Mouse (Mus musculus): Measurements from ENCODE around the gene Shank1. TPM values are rescaled to one million over a fixed set of nuclear protein-coding genes. Genes with fewer than 3 reads are reported as not detected.

Shank1 gene
- polyA plus RNA-seq, 1 experiment from 2014 or later: 0.69 TPM

DNA sequence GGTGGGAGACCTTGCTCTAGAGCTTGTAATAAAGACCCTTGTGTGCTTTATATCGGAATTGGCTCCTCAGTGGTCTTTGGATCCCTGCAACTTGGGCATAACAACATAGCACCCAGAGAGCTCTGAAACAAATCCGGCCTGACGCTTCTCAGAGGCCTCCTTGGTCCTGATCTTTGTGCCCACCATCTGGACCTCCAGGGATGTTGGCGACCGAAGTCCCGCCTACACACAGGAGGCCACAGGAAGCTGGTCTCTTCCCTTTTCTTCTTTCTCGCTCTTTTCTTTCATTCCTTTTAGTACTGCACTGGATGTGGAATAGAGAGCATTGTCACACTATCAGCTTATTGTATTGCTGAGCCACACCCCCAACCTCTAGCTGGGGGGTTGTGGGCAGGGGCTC is 36.6 kb upstream of the Shank1 start:
- H3K9ac ChIP-seq (ENCODE audit: low read depth, low read length): no peak overlapping the region
- peaks cover 13% of the 10 kb centered on the region for H3K27me3 ChIP-seq (replicated peaks; ENCODE audit: control insufficient read depth, insufficient read depth, low read length)
- H3K4me3 ChIP-seq (ENCODE audit: low read depth, low read length): no peak overlapping the region
- no peak for ATAC-seq (replicated peaks; ENCODE audit: low FRiP score)
- no peaks in the 10 kb centered on the region for H3K4me1 ChIP-seq (replicated peaks; ENCODE audit: control insufficient read depth, insufficient read depth, low read length)
- H3K9me3 ChIP-seq (ENCODE audit: control insufficient read depth, low read length): 0 out of 2 replicates have a peak, but pooled peaks cover 4% of the 10 kb centered on the region
- H3K4me2 ChIP-seq: no peak overlapping the region
- WGBS: 65% methylated on average over 7 of the region's 7 CpGs
- no peak overlapping the region for H3K27ac ChIP-seq (ENCODE audit: low read depth, low read length)
- H3K36me3 ChIP-seq (ENCODE audit: control insufficient read depth, insufficient read depth, low read length): no peaks in the 10 kb centered on the region
- no peak for DNase-seq (ENCODE audit: low spot score)

GRCm38 (mm10) chr7:44274096-44274495 is 36.0 kb upstream of the Shank1 start:
- no peaks in the 10 kb centered on the region for H3K36me3 ChIP-seq (ENCODE audit: control insufficient read depth, insufficient read depth, low read length)
- DNase-seq (ENCODE audit: low spot score) (no peak), ATAC-seq (replicated peaks; ENCODE audit: low FRiP score) (no peak)
- H3K4me3 ChIP-seq (ENCODE audit: low read depth, low read length): no peak overlapping the region
- 0 out of 2 replicates have a peak, but pooled peaks cover 4% of the 10 kb centered on the region for H3K9me3 ChIP-seq (ENCODE audit: control insufficient read depth, low read length)
- H3K4me2 ChIP-seq: no peak overlapping the region
- no peak overlapping the region for H3K9ac ChIP-seq (ENCODE audit: low read depth, low read length)
- H3K4me1 ChIP-seq (replicated peaks; ENCODE audit: control insufficient read depth, insufficient read depth, low read length): no peaks in the 10 kb centered on the region
- H3K27me3 ChIP-seq (replicated peaks; ENCODE audit: control insufficient read depth, insufficient read depth, low read length): peaks cover 12% of the 10 kb centered on the region
- no peak overlapping the region for H3K27ac ChIP-seq (ENCODE audit: low read depth, low read length)
- WGBS: 37% methylated on average over 11 of the region's 11 CpGs

GRCm38 (mm10) chr7:44275546-44275945 is 34.5 kb upstream of the Shank1 start:
- WGBS: 65% methylated on average over 3 of the region's 3 CpGs
- no peak for ATAC-seq (replicated peaks; ENCODE audit: low FRiP score)

GRCm38 (mm10) chr7:44276461-44277249 is 33.4 kb upstream of the Shank1 start:
- WGBS: 64% methylated on average over 10 of the region's 10 CpGs
- Histone ChIP-seq H3K4me3 (ENCODE audit: low read depth, low read length) (no peak overlapping the region), H3K27me3 (replicated peaks; ENCODE audit: control insufficient read depth, insufficient read depth, low read length) (peaks cover 12% of the 10 kb centered on the region), H3K36me3 (ENCODE audit: control insufficient read depth, insufficient read depth, low read length) (no peaks in the 10 kb centered on the region), H3K4me2 (no peak overlapping the region), H3K27ac (ENCODE audit: low read depth, low read length) (no peak overlapping the region), H3K9ac (ENCODE audit: low read depth, low read length) (no peak overlapping the region), H3K4me1 (replicated peaks; ENCODE audit: control insufficient read depth, insufficient read depth, low read length) (no peaks in the 10 kb centered on the region), H3K9me3 (ENCODE audit: control insufficient read depth, low read length) (0 out of 2 replicates have a peak, but pooled peaks cover 4% of the 10 kb centered on the region)
- DNase-seq (ENCODE audit: low spot score) (no peak), ATAC-seq (replicated peaks; ENCODE audit: low FRiP score) (no peak)

More at GRCm38 (mm10) chr7:44275546-44275945, 34.5 kb upstream of the Shank1 start:
- Histone ChIP-seq H3K36me3 (ENCODE audit: control insufficient read depth, insufficient read depth, low read length) (no peaks in the 10 kb centered on the region), H3K4me2 (no peak overlapping the region), H3K4me3 (ENCODE audit: low read depth, low read length) (no peak overlapping the region), H3K4me1 (replicated peaks; ENCODE audit: control insufficient read depth, insufficient read depth, low read length) (no peaks in the 10 kb centered on the region), H3K27me3 (replicated peaks; ENCODE audit: control insufficient read depth, insufficient read depth, low read length) (peaks cover 12% of the 10 kb centered on the region), H3K9ac (ENCODE audit: low read depth, low read length) (no peak overlapping the region), H3K9me3 (ENCODE audit: control insufficient read depth, low read length) (0 out of 2 replicates have a peak, but pooled peaks cover 4% of the 10 kb centered on the region), H3K27ac (ENCODE audit: low read depth, low read length) (no peak overlapping the region)
- DNase-seq (ENCODE audit: low spot score): no peak

- Histone ChIP-seq H3K4me2 (no peak overlapping the region), H3K4me3 (ENCODE audit: low read depth, low read length) (no peak overlapping the region), H3K4me1 (replicated peaks; ENCODE audit: control insufficient read depth, insufficient read depth, low read length) (no peaks in the 10 kb centered on the region), H3K27me3 (replicated peaks; ENCODE audit: control insufficient read depth, insufficient read depth, low read length) (peaks cover 12% of the 10 kb centered on the region), H3K9me3 (ENCODE audit: control insufficient read depth, low read length) (0 out of 2 replicates have a peak, but pooled peaks cover 4% of the 10 kb centered on the region), H3K36me3 (ENCODE audit: control insufficient read depth, insufficient read depth, low read length) (no peaks in the 10 kb centered on the region), H3K27ac (ENCODE audit: low read depth, low read length) (no peak overlapping the region), H3K9ac (ENCODE audit: low read depth, low read length) (no peak overlapping the region)
- DNase-seq (ENCODE audit: low spot score) (no peak), ATAC-seq (replicated peaks; ENCODE audit: low FRiP score) (no peak)
- 46% methylated on average over 2 of the region's 2 CpGs for WGBS
Measured at GRCm38 (mm10) chr7:44277250-44277622, 32.8 kb upstream of the Shank1 start.

- 43% methylated on average over 1 of the region's 1 CpGs for WGBS
- Histone ChIP-seq H3K9me3 (ENCODE audit: control insufficient read depth, low read length) (0 out of 2 replicates have a peak, but pooled peaks cover 4% of the 10 kb centered on the region), H3K4me1 (replicated peaks; ENCODE audit: control insufficient read depth, insufficient read depth, low read length) (no peaks in the 10 kb centered on the region), H3K4me2 (no peak overlapping the region), H3K27ac (ENCODE audit: low read depth, low read length) (no peak overlapping the region), H3K4me3 (ENCODE audit: low read depth, low read length) (no peak overlapping the region), H3K36me3 (ENCODE audit: control insufficient read depth, insufficient read depth, low read length) (no peaks in the 10 kb centered on the region), H3K9ac (ENCODE audit: low read depth, low read length) (no peak overlapping the region), H3K27me3 (replicated peaks; ENCODE audit: control insufficient read depth, insufficient read depth, low read length) (no peaks in the 10 kb centered on the region; the same call in 1 of the 2 replicates)
- DNase-seq (ENCODE audit: low spot score) (no peak), ATAC-seq (replicated peaks; ENCODE audit: low FRiP score) (no peak)
Measured at GRCm38 (mm10) chr7:44280959-44281358, 29.1 kb upstream of the Shank1 start.

DNA sequence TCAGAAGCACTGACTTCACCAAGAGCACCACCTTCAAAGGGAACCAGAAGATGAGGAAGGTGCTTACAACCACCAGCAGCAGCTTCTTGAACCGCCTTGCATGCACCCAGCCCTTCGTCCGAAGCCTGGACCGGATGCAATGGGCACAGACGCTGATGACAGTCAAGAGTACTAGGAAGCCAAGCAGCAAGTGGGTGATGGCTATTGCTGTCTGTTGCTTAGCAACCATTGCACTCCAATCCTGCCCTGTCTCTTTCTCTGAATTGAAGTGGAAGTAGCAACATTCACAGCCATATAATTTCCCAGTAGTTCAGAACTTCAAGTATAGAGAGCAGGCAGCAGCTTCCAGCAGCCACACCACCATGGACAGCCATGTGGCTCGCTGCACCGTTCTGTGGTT is 28.5 kb upstream of the Shank1 start:
- no peak overlapping the region for H3K4me3 ChIP-seq (ENCODE audit: low read depth, low read length)
- H3K27ac ChIP-seq (ENCODE audit: low read depth, low read length): no peak overlapping the region
- WGBS: 82% methylated on average over 7 of the region's 7 CpGs
- 0 out of 2 replicates have a peak, but pooled peaks cover 4% of the 10 kb centered on the region for H3K9me3 ChIP-seq (ENCODE audit: control insufficient read depth, low read length)
- H3K4me1 ChIP-seq (replicated peaks; ENCODE audit: control insufficient read depth, insufficient read depth, low read length): no peaks in the 10 kb centered on the region
- H3K36me3 ChIP-seq (ENCODE audit: control insufficient read depth, insufficient read depth, low read length): no peaks in the 10 kb centered on the region
- H3K4me2 ChIP-seq: no peak overlapping the region
- ATAC-seq (replicated peaks; ENCODE audit: low FRiP score) (no peak), DNase-seq (ENCODE audit: low spot score) (no peak)
- no peak overlapping the region for H3K9ac ChIP-seq (ENCODE audit: low read depth, low read length)
- H3K27me3 ChIP-seq (replicated peaks; ENCODE audit: control insufficient read depth, insufficient read depth, low read length): no peaks in the 10 kb centered on the region; the same call in 1 of the 2 replicates

GRCm38 (mm10) chr7:44287760-44288159 is 22.3 kb upstream of the Shank1 start:
- no peaks in the 10 kb centered on the region for H3K4me1 ChIP-seq (replicated peaks; ENCODE audit: control insufficient read depth, insufficient read depth, low read length)
- 58% methylated on average over 7 of the region's 7 CpGs for WGBS

DNA sequence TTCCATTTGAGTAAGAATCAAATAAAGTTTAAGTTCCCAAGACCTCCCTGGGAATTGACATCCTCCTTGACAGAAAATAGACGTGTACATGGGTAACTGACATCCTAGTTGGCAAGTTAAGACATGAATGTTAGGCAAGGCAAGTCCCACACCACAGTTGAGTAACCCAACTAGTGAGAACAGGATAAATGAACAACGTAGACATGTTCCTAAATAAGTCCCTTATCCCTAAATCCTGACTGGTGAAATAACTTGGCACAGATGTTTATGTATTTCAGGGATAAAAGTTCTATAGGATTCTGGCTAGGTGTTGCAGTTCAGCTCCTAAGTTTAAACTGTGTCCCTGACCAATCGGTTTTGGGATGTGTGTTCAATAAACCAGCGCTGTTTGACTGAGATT is 19.1 kb upstream of the Shank1 start:
- no peak overlapping the region for H3K27ac ChIP-seq (ENCODE audit: low read depth, low read length)
- WGBS: 66% methylated on average over 4 of the region's 4 CpGs
- H3K9me3 ChIP-seq (ENCODE audit: control insufficient read depth, low read length): no peaks in the 10 kb centered on the region
- H3K4me2 ChIP-seq: no peak overlapping the region
- H3K36me3 ChIP-seq (ENCODE audit: control insufficient read depth, insufficient read depth, low read length): no peaks in the 10 kb centered on the region
- no peak for ATAC-seq (replicated peaks; ENCODE audit: low FRiP score)
- H3K4me3 ChIP-seq (ENCODE audit: low read depth, low read length): no peak overlapping the region
- H3K4me1 ChIP-seq (replicated peaks; ENCODE audit: control insufficient read depth, insufficient read depth, low read length): no peaks in the 10 kb centered on the region
- no peak for DNase-seq (ENCODE audit: low spot score)
- H3K27me3 ChIP-seq (replicated peaks; ENCODE audit: control insufficient read depth, insufficient read depth, low read length): no peaks in the 10 kb centered on the region
- no peak overlapping the region for H3K9ac ChIP-seq (ENCODE audit: low read depth, low read length)

More at GRCm38 (mm10) chr7:44287760-44288159, 22.3 kb upstream of the Shank1 start:
- Histone ChIP-seq H3K4me2 (no peak overlapping the region), H3K4me3 (ENCODE audit: low read depth, low read length) (no peak overlapping the region), H3K27ac (ENCODE audit: low read depth, low read length) (no peak overlapping the region), H3K9ac (ENCODE audit: low read depth, low read length) (no peak overlapping the region), H3K9me3 (ENCODE audit: control insufficient read depth, low read length) (no peaks in the 10 kb centered on the region), H3K36me3 (ENCODE audit: control insufficient read depth, insufficient read depth, low read length) (no peaks in the 10 kb centered on the region), H3K27me3 (replicated peaks; ENCODE audit: control insufficient read depth, insufficient read depth, low read length) (no peaks in the 10 kb centered on the region)
- ATAC-seq (replicated peaks; ENCODE audit: low FRiP score) (no peak), DNase-seq (ENCODE audit: low spot score) (no peak)

Measured in liver, embryonic 11.5 days (tissue).